Mouse (Mus musculus) limb, embryonic 14.5 days (tissue): ENCODE measurements at regions not wholly inside any gene's neighbourhood (a gene's known extent, or its start where the extent isn't known, plus 50 kb on each side); places are given as distances from the start of the nearest gene placed in this dataset.

Experiments used
- ATAC-seq: fragments of 200-750 bp; cut with Nextera tagmentation; 2 replicates; pipeline ENCODE4 v1.8.0; 2017; ENCODE audit warnings: low read depth, moderate number of reproducible peaks, moderate TSS enrichment; ENCODE audit not compliant: low FRiP score
- DNase-seq: peaks from one replicate; pipeline ENCODE4 v3.0.0-alpha.2; 2015; ENCODE audit warnings: low spot score
- H3K27ac ChIP-seq: fragments of 300-500 bp; sonication (generic); replicated peaks from 2 replicates; pipeline ENCODE4 v1.5.1; 2014; ENCODE audit warnings: low read depth, mild to moderate bottlenecking, low read length, moderate library complexity, mixed read lengths
- H3K27me3 ChIP-seq: fragments of 300-500 bp; sonication (generic); 2 replicates; pipeline ENCODE4 v1.6.1; 2014; ENCODE audit warnings: low read length, mixed read lengths; ENCODE audit not compliant: control insufficient read depth, insufficient read depth
- H3K36me3 ChIP-seq: fragments of 300-500 bp; sonication (generic); 2 replicates; pipeline ENCODE4 v1.6.1; 2014; ENCODE audit warnings: mild to moderate bottlenecking, low read length, moderate library complexity, mixed read lengths; ENCODE audit not compliant: control insufficient read depth, insufficient read depth
- H3K4me1 ChIP-seq: fragments of 300-500 bp; sonication (generic); 2 replicates; pipeline ENCODE4 v1.6.1; 2014; ENCODE audit warnings: antibody characterized with exemption, low read length, mixed read lengths; ENCODE audit not compliant: control insufficient read depth, insufficient read depth
- H3K4me2 ChIP-seq: fragments of 300-500 bp; sonication (generic); replicated peaks from 2 replicates; pipeline ENCODE4 v1.6.1; 2014; ENCODE audit warnings: low read depth, mild to moderate bottlenecking, low read length, moderate library complexity; ENCODE audit not compliant: severe bottlenecking
- H3K4me3 ChIP-seq: fragments of 300-500 bp; sonication (generic); replicated peaks from 2 replicates; pipeline ENCODE4 v1.5.1; 2014; ENCODE audit warnings: low read length
- H3K9ac ChIP-seq: fragments of 300-500 bp; sonication (generic); 2 replicates; pipeline ENCODE4 v1.6.1; 2014; ENCODE audit warnings: mild to moderate bottlenecking, low read depth, low read length, moderate library complexity; ENCODE audit not compliant: severe bottlenecking
- H3K9me3 ChIP-seq: fragments of 300-500 bp; sonication (generic); 2 replicates; pipeline ENCODE4 v1.6.1; 2016; ENCODE audit warnings: low read length; ENCODE audit not compliant: control insufficient read depth
- POLR2A ChIP-seq: fragments of 200-500 bp; IDR thresholded peaks from 2 replicates; pipeline ENCODE4 v1.8.0; 2012; ENCODE audit warnings: inconsistent platforms, mild to moderate bottlenecking, moderate library complexity, borderline replicate concordance; ENCODE audit not compliant: insufficient read depth, insufficient read length; ENCODE audit errors: extremely low read depth
- WGBS: fragments of 180-500 bp; shearing (Covaris S2); extraction: QIAGEN DNeasy Blood & Tissue Kit; methylation state at CpG from one replicate; pipeline ENCODE4 v1.1.7; 2014; 5-methylcytosine and 5-hydroxymethylcytosine counted together

GRCm38 (mm10) chr10:29693009-29693935, 157.6 kb upstream of the Rspo3 start:
- H3K4me2 ChIP-seq, result no peak overlapping the region
- 72% methylated on average over 15 of the region's 15 CpGs for WGBS
- ATAC-seq (no peak), DNase-seq (no peak)
- no peak for TF ChIP-seq POLR2A
- no peak overlapping the region for H3K9ac ChIP-seq
- no peak overlapping the region for H3K27ac ChIP-seq
- H3K4me1 ChIP-seq, result no peaks in the 10 kb centered on the region
- no peak overlapping the region for H3K4me3 ChIP-seq
- H3K27me3 ChIP-seq, result no peaks in the 10 kb centered on the region
- H3K9me3 ChIP-seq, result no peaks in the 10 kb centered on the region
- no peaks in the 10 kb centered on the region for H3K36me3 ChIP-seq

- no peak overlapping the region for H3K4me2 ChIP-seq
- whole genome bisulfite sequencing, result 80% methylated on average over 3 of the region's 3 CpGs
- no peaks in the 10 kb centered on the region for H3K36me3 ChIP-seq
- ATAC-seq (no peak), DNase-seq (no peak)
- no peak overlapping the region for H3K4me3 ChIP-seq
- no peak overlapping the region for H3K9ac ChIP-seq
- no peaks in the 10 kb centered on the region for H3K4me1 ChIP-seq
- no peaks in the 10 kb centered on the region for H3K9me3 ChIP-seq
- no peaks in the 10 kb centered on the region for H3K27me3 ChIP-seq
- no peak for TF ChIP-seq POLR2A
- no peak overlapping the region for H3K27ac ChIP-seq
These were observed 153.9 kb upstream of the Rspo3 start for GRCm38 (mm10) chr10:29689529-29689928.

GRCm38 (mm10) chr10:29686982-29687381, 151.3 kb upstream of the Rspo3 start:
- DNase-seq, result peak; percentile 58
- H3K9me3 ChIP-seq, result no peaks in the 10 kb centered on the region
- WGBS, result 40% methylated on average over 5 of the region's 5 CpGs
- H3K27me3 ChIP-seq, result no peaks in the 10 kb centered on the region
- no peaks in the 10 kb centered on the region for H3K4me1 ChIP-seq
- H3K4me3 ChIP-seq, result no peak overlapping the region
- TF ChIP-seq POLR2A, result no peak
- no peak overlapping the region for H3K27ac ChIP-seq
- no peak overlapping the region for H3K9ac ChIP-seq
- H3K4me2 ChIP-seq, result no peak overlapping the region
- no peaks in the 10 kb centered on the region for H3K36me3 ChIP-seq
- peak; percentile 70 for ATAC-seq

- H3K4me3 ChIP-seq, result no peak overlapping the region
- no peaks in the 10 kb centered on the region for H3K27me3 ChIP-seq
- H3K4me2 ChIP-seq, result no peak overlapping the region
- H3K27ac ChIP-seq, result no peak overlapping the region
- H3K9me3 ChIP-seq, result no peaks in the 10 kb centered on the region
- ATAC-seq, result no peak
- DNase-seq, result no peak
- WGBS, result 65% methylated on average over 3 of the region's 3 CpGs
- no peak overlapping the region for H3K9ac ChIP-seq
- H3K36me3 ChIP-seq, result no peaks in the 10 kb centered on the region
- no peak for TF ChIP-seq POLR2A
- no peaks in the 10 kb centered on the region for H3K4me1 ChIP-seq
These were observed 138.7 kb upstream of the Rspo3 start for GRCm38 (mm10) chr10:29674377-29674776.

GRCm38 (mm10) chr10:29661752-29662151, 126.1 kb upstream of the Rspo3 start:
- no peak overlapping the region for H3K4me2 ChIP-seq
- H3K9ac ChIP-seq, result no peak overlapping the region
- no peak overlapping the region for H3K4me3 ChIP-seq
- ATAC-seq, result no peak
- TF ChIP-seq POLR2A, result no peak
- H3K4me1 ChIP-seq, result no peaks in the 10 kb centered on the region
- H3K27ac ChIP-seq, result no peak overlapping the region
- no peaks in the 10 kb centered on the region for H3K27me3 ChIP-seq
- H3K9me3 ChIP-seq, result no peaks in the 10 kb centered on the region
- no peak for DNase-seq
- no peaks in the 10 kb centered on the region for H3K36me3 ChIP-seq
- WGBS, result 41% methylated on average over 1 of the region's 1 CpGs
